Mouse (Mus musculus) retina, postnatal 1 day (tissue): ENCODE measurements around the gene Tpp1.

Experiments
- DNase-seq: peaks from one replicate; pipeline ENCODE4 v3.0.0-alpha.2; 2012

Gene Tpp1

DNA sequence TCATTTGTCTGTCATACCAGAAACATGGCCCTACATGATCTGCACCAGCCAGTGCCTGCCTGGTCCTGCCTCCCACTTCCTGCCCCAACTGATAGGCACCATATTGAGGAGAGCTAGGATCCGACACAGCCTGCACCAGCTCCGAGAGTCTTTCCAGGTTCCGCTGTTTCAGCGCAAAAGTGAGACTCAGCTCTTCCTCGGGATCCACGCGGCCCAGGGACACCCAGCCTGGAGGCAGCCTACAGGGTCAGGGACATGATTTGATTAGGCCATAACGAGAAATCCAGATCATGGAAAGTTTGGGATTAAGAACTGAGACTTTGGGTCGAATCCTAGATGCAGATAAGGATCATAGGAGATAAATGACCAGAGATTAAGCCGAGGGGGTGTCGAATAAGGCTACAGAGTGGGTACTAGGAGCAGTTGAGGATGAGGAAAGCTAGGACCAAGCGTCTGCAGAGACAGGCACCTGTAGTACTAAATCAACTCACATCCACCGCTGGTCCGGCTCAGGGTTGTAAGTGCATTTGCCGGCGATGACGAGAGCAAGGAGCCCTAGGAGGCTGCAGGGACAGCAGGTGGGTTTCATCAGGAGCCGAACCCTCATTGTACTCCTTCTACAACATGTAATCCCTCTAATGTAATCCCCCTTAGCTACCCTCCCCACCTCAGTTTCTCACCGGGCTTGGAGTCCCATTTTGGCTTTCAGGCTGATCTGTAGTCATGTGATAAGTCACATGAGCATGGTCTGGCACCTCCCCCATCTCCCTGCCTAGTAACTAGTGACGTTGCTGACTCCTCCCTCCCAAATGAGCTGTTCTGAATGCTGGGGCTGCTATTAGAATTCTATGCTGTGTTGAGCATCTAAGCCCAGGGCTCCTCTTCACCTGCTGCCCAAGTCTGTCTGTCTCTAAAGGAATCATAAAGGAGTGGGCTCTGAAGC, at the start of gene Tpp1:
Gene Tpp1 (minus strand): TSS at position 745 of the 943 bp plus-strand sequence.
- peak; percentile 95 for DNase-seq

- no peak for DNase-seq
Observed at GRCm38 (mm10) chr7:105796972-105797371, 44.9 kb upstream of the Tpp1 start.

- peak; percentile 27 for DNase-seq
Observed at GRCm38 (mm10) chr7:105795759-105796366, 43.8 kb upstream of the Tpp1 start.

DNA sequence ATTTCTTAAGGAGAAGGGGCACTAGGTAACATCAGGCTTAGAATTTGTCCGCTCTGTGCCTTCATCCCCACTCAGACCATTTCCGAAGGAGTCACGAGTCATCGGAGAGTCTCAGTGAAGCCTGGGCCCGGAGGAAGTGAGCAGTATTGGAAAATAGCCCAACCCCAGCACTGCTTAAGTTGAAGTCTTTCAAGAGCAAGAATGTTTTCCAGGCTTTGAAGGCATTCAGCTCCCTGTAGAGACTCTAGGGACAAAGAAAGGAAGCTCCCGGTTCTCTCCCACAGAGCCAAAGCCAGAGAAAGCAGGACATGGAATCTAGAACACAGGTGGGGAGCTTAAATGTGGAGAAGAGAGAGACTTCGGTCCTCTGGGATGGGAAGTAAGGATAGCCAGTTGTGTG, 41.7 kb upstream of the Tpp1 start:
- no peak for DNase-seq

DNA sequence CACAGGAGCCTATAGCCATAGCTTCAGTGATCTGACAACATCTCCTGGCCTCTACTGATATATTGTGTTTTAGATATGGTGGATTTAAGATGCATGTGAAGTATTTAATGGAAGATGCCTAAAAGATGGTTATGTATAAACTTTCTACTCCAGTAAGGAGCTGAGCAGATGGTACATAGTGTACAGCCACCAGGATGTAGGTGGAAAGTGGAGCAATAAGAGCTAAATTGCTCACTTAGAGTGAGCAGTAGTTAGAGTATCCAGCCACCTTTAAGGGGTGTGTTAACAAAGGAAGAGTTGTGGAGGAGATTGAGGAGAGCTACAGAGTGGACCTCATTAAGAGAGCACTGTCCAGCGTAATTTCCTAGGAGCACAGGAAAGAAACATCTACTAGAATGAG, 39.1 kb upstream of the Tpp1 start:
- no peak for DNase-seq

DNA sequence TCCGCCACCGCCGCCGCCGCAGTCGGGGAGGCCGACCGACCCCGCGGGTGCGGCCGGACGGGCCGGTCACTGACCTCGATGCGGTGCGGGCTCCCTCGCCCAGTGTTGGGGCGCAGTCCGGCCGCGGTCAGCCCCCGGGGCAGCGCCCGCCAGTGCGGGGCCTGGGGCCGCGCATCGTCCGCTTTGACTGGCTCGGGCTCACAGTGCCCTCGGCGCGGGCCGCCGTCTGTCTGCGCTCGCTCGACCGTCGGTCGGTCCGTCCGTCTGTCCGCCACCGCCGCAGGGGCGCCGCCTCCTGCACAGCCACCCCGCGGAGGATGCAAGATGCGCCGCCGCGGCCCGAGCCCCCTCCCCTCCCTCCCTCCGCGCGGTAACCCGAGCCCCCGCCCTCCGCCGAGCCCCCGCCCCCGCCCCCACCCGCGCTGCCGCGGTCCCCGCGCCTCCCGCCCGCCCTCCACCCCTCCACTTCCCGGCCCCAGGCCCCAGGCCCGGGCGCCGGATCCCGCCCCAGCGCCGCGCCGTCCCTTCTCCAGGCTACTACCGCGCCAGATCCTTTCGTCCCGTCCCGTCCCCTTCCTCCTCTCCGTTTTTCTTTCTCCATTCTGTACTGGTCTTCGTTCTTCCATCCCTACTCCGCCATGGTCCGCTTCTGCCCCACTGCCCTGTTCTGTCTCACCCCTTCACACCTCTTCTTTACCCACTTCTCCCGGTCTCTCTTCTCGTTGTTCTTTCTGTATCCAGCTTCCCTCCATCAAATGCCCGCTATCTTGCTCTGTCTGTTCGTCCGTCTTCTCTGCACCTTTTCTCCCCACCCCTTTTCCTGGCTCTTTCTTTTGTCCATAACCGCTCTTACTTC, 35.5 kb upstream of the Tpp1 start, which contains the start of gene Dchs1:
Gene Dchs1 (minus strand): TSS at position 370 of the 856 bp plus-strand sequence.
- DNase-seq, result peak; percentile 75

DNA sequence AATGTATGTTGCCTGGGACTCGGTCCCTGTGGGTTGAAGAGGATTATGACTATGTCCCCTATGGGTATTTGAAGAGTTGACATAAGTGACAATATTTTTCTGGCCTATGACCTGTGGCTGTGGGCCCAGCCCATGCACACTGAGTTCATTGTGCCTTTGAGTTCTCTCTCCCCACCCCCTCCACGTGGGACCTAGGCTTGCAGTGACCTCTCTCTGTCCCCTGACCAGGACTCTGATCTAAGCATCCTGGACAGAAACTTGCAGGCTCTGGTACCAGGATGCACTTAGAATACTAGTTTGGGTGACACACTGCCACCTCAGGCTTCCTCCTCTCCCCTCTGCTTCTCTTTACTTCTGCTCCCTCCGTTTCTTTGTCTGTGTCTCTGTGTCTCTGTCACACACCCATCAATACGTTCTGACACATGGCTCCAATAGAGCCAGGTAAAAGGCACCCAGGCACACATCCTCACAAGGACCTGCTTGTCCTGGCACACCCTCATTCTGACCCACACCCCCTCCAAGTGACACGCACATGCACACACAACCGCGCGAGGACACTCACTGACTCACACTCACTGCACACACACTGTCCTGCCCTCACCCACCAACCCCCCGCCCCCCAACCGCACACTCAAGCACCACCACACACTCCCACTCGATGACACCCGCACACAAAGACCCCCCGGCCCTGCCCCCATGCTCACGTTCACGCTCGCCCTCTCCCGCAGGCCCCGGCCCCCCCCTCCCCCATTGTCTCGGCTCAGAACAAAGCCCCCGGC, 34.7 kb upstream of the Tpp1 start:
- peak; percentile 70 for DNase-seq

DNA sequence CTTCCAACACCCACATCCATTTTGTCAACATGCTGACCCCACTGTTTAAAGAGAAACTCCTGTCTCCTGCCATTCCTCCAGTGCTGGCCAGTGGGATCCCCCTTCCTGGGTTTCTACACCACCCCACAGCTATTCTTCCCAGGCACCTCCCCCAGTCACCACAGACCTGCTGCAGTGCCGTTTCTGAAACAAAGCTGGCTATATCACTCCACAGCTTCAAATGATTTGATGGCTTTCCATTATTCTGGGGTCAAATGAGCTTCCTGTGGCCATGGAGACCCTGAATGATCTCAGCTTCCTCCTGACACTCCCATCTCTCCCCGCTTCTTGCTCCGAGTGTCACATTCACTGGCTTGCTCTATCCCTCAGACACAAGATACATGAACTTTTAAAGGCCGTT, 32.5 kb upstream of the Tpp1 start:
- no peak for DNase-seq

- no peak for DNase-seq
Observed at GRCm38 (mm10) chr7:105783861-105784260, 31.8 kb upstream of the Tpp1 start.

DNA sequence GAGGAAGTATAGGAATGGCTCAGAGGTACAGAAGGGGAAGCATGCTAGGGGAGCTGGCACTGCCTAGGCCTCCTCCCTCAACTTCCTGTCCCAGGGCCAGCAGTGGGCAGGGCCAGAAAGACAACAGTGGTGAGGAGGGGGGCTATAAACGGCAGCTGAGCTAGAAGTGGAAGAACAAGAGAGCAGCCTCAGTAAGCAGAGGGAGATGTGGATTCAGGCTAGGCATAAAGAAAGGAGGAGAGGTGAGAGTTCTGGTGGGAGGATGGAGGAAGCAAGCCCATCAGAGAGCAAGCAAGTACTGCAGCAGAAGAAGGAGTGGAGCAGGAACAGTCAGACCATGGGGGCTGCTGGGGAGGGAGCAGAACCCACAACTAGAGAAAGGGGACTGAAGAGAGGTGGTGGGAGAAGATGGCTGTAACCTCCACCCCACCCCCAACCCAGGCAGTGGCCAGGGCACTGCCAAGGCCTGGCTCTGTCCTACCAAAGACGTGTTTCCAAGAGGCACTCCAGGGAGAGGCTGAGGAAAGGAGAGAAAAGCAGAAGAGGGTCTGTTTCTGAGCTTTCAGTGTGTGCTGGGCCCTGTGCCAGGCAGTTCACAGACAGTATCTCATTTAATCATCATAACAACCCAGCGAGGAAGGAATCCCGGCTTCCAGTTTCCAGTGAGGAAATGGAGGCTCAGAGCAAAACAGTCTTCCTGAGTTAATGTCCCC, 26.7 kb upstream of the Tpp1 start:
- DNase-seq, result peak; percentile 39

GRCm38 (mm10) chr7:105777797-105778552, 25.9 kb upstream of the Tpp1 start:
- DNase-seq, result peak; percentile 41

DNA sequence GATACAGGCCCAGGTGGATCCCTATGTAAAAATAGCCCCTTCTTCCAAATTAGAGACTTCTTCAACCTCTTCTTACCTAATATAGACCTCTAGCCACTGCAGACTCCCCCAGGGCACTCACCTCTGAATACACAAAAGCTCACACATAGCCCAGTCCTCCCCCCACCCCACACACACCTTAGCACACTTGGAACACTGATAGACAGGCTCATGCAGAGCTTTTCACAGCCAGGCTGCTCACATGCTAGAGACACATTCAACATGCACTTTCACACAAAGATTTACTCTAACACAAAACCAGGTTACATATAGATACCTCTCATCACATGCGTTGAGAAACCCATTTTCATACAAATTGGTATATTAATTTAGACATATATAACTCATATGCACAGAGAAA, 25.3 kb upstream of the Tpp1 start:
- DNase-seq, result no peak

DNA sequence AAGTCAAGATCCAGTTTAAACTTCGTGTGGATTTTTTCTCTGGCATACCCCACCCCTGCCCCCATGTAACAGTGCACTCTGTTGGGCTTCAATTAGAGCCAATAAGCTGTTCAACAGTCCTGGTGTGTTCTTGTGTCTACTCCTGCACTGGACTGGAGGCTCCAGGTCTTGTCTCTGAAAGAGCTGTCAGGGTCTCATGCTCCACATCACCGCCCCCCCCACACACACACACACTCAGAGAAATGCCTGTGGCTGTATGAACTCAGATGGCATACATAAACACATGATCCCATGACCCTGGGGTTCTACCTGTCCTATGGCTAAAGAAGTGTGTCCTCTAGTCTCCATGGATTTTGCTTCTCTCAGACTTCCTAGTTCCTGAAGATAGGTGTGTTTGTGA, 24.0 kb upstream of the Tpp1 start:
- DNase-seq, result no peak

GRCm38 (mm10) chr7:105774661-105775060, 22.6 kb upstream of the Tpp1 start:
- peak; percentile 65 for DNase-seq

GRCm38 (mm10) chr7:105773041-105773440, 21.0 kb upstream of the Tpp1 start:
- DNase-seq, result peak; percentile 34

DNA sequence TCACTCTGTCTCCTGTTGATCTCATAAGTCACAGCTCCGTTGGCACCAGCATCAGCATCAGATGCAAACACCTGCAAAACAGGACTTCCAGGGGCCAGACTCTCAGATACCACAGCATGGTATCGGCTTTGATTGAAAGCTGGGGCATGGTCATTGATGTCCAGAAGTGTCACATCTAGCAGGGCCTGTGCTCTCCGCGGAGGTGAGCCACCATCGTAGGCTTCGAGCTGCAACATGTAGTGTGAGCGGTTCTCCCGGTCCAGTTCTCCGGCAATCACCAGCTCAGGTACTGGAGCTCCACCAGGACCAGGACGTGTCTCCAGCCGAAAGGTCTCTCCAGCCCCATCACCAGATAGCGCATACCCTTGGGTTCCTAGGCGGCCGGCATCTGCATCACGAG, 20.3 kb upstream of the Tpp1 start:
- no peak for DNase-seq

GRCm38 (mm10) chr7:105769959-105770358, 17.9 kb upstream of the Tpp1 start:
- DNase-seq, result no peak

DNA sequence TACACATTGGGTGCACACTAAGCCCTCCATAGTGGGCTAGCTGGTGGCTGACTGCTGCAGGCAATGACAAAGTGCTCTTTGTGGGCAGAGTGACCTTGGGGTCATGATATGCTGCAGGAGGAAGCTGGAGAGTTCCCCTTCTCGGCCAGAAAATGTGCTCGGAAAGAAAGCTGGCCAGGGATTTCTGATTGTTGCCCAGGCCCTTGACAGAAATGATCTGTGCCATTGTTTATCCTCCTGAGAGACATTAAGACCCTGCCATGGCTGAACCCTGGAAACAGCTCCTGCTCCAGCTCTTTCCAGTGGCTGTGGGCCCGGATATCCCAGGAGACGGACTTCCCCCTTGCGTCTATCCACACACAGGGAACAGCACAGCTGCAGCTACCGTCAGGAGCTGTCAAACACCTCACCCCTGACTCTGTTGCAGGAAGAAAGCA, 15.7 kb upstream of the Tpp1 start:
- no peak for DNase-seq

DNA sequence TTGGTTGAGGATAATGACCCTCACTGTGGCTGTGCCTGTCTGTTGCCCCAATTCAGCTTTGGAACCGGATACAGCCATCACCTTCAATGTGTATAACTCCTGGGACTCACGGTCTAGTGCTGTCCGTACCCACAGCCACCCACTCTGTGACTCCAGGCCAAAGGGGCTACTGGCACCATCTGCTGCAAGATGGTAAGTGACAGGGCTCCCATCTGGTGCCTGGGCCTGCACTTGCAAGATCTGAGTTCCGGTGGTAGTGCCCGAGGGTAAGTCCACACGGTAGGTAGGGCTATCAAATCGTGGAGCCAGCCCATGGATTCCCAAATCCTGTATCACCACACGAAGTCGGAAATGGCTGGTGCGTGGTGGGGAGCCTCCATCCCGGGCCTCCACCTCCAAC, 12.3 kb upstream of the Tpp1 start:
- no peak for DNase-seq

DNA sequence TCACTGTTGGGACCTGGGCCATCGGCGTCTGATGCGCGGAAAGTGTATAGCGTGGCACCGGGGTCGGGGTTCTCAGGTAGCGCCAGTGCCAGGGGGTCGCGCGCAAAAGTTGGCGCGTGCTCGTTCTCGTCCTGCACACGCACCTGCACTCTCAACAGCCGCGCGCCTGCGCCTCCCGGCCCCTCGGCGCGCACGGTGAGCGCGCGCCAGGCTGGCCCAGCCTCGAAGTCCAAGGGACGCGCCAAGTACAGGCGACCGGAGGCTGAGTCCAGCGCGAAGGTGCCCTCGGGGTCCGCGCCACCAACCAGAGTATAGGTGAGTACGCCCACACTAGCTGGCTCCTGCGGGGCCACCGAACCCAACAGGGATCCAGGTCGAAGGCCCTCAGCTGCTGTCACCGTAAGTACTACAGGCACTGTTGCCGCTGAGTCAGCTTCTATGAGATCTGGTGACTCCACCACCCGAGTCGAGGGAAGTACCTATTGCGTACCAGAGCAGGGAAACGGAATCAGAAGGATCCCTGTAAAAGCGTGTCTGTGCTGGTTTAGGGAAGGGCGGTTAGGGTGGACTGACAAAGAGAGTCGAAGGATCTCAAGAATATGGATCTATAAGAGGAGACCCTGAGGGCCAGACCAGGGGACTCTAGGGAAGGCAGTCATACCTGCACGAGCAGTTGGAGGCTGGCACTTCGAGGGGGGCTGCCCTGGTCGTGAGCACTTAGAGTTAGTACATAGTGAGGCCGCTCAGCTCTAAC, 10.7 kb upstream of the Tpp1 start:
- DNase-seq, result no peak
